Mouse (Mus musculus) cerebellum, adult 18-20 months (tissue): ENCODE data around the gene Acot7.

ENCODE experiments used
- DNase-seq, 2 experiments: peaks; one replicate each; pipeline ENCODE4 v3.0.0; 2021

Gene Acot7

DNA sequence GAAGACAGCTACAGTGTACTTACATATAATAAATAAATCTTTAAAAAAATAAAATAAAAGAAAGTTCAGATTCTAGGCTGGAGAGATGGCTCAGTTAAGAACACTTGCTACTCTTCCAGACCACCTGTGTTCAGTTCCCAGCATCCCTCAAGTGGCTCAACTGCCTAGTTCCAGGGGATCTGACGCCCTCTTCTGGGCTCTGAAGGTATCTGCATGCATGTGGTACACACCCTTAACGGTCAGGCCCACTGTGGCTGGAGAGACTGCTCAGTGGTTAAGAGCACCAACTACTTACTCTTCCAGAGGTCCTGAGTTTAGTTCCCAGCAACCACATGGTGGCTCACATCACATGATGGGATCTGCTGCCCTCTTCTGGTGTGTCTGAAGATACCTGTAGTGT lies 100.0 kb downstream of the Acot7 start:
- DNase-seq: no peak

DNA sequence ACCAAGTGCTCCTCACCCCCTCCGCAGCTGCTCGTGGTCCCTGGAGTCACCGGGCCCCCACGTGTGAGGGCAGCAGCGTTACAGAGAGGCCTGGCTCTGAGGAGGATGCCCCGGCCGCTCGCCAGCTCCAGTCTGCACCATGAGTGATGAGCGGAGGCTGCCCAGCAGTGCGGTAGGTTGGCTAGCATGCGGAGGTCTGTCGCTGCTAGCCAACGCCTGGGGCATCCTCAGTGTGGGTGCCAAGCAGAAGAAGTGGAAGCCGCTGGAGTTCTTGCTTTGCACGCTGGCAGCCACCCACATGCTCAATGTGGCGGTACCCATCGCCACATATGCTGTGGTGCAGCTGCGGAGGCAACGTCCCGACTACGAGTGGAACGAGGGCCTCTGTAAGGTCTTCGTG lies 101.1 kb downstream of the Acot7 start:
- DNase-seq: no peak

DNA sequence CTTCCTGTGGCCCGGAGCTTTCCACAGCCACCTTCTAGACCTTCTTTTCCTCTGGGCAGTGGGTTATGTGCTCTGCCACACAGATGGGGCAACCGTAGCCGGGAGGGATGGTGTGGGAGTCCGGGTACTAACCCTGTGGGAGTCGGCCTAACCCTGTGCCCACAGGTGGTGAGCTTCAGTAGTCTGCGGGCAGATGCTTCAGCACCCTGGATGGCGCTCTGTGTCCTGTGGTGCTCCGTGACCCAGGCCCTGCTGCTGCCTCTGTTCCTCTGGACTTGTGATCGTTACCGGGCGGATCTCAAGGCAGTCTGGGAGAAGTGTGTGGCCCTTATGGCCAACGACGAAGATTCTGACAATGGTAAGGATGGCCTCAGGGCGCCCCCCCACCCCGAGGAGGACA lies 103.7 kb downstream of the Acot7 start:
- DNase-seq: no peak

DNA sequence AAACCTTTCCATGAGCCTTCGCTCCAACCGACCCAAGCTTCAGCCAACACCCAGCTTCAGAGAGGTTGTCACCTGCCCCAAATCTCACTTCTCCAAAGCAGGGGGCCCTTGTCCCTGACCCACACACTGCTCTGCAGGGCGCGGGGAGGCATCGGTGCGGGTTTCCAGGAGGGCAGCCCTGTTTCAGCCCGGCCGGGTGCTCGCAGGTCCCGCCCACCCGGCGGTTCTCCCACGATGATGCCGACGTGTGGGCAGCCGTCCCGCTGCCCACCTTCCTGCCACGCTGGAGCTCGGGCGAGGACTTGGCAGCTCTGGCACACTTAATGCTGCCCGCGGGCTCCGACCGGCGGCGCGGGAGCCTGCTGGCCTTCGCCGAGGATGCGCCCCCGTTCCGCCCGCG lies 104.8 kb downstream of the Acot7 start:
- no peak for DNase-seq

DNA sequence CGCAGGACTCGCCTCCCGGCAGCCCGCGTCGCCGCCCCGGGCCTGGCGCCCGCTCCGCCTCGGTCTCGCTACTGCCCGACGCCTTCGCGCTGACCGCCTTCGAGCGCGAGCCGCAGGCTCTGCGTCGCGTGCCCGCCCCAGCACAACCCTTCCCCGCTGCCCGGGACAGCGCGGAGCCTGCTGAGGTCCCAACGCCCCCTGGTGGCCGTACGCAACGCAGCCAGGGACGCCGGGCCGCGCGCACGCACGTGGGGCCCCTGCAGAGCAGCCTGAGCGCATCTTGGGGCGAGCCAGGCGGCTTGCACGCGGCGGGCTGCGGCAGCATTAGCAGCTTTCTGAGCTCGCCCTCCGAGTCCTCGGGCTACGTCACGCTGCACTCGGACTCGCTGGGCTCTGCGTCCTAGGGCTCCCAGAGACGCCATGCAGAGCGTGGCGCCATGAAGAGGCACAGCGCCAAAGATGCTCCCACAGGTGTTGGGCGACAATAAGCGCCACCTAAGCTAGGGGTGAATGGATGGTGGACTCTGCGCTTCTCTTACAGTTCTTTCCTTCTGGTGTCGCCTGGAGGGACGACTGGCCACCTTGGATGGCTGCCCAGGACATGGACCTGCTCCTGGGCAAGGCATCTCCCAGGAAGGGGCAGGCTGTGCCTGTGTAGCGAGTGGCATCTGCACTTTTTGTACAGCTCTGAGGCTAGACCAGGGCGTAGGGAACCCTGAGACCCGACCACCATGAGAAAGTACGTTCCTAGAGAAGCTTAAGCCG lies 105.4 kb downstream of the Acot7 start:
- peak; percentile 81 to 90 for DNase-seq

DNA sequence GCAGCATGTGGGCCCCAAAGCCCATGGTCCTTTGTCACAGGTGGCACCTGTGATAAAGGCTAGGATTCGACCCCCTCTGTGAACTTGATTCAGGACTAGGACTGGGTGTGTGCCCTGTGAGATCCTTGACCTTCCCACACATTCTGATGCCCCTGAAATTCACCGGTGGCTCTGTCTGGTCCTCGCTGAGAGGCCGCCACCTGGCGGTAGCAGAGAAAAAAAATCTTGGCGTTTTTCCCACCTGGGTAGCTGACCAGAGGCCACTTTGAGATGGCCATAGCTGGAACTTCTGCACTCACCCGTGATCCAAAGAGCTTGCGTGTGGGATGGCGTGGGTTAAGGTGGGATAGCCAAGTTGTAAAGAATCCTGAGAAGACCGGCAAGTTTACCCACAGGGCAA lies 107.6 kb downstream of the Acot7 start:
- DNase-seq: peak; percentile 86 to 88

DNA sequence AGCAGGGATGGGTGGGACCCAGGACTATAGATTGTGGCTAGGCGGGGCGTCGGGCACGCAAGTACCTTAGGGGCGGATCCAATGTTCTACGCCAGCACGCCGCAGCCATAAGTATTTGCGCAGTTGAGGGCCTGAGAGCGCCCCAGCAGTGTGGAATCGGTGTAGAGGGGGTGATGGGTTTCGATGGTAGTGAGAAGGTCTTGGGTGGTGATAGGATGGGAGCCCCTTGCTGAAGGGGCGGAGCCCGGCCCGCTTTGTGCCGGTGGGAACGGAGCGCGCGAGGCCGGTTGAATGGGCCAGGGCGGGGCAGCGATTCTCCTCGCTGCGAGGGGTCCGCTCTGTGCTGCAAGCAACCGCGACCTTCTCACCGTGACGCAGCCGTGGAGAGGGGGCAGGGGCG lies 108.2 kb downstream of the Acot7 start:
- peak in 1 of 2 experiments; percentile 45 for DNase-seq

DNA sequence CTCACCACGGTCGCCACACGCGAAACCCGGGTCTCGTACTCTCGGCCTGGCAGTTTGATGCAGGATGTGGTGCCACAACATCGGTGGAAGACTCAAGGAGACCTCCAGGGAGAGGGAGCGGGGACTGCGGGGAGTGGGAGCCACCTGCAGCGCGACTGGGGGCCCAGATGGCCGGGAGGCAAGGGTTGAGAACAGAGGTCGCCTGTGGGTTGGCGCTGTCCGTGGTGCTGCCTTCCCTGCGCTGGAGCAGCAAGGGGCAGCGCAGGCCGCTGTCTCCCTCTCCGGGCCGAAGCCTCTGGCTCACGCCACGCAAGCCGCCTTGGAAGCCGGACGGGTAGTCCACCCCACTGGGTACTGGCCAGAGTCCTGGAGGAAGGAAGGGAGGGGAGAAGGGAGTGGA lies 109.0 kb downstream of the Acot7 start:
- DNase-seq: peak in 1 of 2 experiments; percentile 48

DNA sequence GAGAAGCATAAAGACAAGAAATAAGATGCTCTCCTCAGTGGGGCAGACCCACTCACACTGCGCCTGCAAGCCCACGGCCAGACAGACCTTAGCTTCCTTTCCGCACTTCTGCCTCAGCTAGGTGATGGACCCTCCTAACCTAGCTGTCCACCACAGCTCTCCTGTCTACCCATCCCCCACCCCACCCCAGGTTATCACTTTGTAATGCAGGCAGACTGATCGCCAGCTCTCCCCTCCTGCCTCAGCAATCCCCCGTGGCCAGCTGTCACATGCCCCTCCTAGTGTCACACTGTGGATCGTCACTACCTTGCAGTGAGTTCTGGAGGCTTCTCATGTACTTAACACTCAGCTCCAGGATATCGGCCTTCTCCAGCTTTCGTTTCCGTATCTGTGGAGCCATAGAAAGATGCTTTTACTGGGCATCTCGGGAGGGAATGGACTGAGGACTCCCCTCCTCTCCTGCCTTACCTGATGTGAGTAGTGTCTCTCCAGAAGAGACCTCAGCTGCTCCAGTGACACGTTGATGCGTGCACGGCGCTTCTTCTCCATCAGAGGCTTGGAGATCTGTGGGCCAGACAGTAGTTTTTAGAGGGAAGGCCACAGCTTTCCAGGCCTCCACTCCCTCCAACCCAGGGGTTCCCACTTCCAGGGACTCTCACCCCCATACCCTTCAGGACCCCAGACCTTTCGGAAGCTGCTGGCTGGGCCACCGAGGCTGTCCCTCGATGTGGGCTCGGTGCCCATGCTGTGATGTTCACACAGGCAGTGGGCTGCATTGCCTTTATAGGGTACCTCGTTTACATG lies 109.6 kb downstream of the Acot7 start:
- no peak for DNase-seq

DNA sequence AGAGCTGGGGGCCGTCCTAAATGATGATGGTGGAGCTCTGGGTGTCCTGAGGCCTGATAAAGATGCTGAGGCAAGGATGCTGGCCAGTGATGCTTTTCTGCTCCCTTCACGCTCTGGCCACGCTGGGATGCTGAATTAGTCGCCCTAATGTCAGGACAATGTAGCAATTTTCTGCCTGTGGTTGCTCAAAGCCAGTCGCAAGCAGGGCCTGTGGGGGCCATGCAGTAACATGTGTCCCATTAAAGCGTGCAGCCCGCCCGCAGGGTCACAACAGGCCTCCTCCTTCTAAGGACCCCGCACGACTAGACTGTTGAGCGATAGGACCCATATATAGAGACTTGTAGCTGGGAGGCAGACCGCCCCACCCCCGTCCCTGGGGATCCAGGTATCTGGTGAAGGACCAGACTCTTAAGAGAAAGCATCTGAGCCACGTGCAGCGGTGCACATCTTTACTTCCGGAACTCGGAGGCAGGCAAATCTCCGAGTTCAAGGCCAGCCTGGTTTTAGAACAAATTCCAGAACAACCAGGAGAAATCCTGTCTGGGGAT lies 110.5 kb downstream of the Acot7 start:
- DNase-seq: no peak

DNA sequence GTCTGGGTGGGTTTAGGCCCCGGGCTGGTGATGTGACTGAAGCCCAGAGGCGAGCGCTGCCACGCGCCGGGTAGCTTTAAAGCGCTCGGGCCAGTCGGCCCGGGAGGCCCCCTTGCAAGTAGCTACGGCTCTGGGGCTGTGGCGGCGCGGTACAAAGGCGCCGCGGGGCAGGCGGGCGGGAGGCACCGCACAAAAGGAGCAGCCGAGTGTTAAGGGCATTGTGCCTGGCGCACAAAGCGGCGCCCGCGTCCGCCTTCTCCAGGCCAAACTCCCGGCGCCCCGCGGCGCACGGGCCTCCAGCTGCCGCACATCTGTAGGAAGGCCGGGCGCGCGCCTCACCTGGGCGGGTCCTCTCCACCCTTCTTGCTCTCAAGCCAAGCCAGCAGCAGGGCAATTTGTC lies 112.5 kb downstream of the Acot7 start:
- peak in 1 of 2 experiments; percentile 17 for DNase-seq

DNA sequence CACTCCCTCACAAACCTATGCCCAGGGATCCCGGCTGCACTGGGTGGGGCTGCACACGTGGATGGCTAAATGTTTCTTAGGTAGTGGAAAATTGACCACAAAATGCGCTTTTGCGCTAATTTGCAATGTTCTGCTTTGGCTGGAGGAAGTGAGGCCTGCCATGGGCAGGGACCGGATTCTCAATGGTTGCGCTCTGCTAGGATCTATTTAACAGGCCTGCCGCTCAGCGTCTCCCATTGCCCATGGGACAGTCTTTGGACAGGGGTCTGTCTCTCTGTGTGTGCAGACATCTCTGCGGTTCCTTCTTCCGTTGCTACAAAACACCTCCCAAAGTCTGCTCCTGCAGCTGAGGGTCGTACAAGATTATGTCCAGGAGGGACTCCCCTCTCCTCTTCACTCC lies 113.1 kb downstream of the Acot7 start:
- no peak for DNase-seq

DNA sequence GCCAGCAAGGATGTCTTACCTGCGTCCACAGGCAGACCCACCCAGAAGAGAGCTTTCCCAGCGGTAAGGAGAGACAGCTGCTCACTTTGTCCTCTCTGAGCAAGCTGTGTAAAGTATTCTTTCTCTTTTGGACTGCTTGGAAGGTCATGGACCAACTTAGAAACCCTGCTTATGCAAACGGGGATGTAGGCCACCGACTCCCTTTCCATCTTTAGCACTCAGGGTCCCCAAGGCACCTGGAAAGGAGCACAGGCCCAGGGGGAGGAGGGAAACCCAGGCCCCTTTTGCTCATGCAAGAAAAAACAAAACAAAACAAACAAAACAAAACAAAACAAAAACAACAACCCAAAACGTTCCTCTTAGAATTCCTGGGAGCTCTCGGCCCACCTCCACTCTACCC lies 113.6 kb downstream of the Acot7 start, which contains the start of gene Hes3:
Gene Hes3, minus strand, starts transcription at position 101 of the 400 bp plus-strand sequence.
- DNase-seq: no peak

DNA sequence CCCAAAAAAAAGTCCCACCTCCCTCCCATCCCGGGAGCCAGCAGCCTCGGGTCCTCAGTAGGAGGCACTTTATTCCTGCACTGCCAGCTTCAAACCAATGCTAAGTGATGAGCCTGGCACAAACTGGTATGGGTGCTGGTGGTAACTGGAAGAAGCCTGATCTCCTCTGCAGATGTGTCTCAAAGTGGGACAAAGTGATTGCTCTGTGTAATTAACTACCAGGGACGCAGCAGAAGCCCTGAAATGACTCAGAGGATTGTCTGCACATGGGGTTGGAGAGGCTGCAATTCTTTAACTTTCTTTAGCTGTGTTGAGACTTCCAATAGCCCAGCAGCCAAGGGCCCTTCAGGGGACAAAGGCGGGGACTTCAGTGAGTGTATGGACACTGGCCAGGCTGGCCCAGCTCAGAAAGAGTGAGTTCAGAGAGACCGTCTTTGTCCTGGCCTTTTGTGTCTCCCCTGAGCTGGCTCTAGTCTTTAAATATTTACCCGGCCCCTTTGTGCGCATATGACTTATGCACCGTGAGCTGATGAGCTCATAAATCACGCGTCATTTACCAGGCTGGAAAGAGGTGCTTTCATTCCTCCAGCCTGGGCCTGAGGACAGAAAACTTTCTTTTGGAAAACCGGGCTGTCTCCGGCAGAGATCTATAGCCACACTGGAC lies 114.3 kb downstream of the Acot7 start:
- no peak for DNase-seq

DNA sequence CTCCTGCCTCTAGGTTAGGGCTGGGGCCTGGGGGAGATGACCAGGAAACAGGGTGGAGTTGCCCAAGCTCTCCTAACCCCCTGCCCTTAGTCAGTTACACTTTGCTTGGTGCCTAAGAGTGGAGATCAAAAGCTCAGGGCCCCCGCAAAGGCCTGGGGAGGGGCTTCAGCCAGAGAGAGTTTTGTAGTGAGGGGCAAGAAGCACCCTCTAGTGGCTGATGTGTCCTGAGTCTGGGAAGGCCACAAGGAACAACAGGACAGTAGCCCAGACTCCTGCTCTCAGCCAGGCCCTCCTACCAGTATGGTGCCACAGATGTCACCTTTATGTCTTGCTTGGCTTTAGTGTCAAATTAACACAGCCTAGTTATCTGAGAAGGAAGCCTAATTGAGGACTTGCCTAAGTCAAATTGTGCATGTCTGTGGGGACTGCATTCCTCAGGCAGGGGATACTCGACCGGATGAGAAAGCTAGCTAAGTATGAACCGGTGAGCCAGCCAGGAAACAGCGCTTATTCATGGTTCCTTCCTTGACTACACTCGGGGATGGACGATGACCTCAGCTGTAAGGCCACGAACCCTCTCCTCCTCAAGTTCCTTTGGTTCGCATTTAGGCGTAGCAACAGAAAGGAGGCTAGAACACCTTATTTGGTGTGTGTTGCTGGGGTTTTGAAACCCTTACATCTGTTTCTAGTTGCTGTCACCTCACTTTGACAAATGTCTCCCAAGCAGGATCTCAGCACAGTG lies 116.4 kb downstream of the Acot7 start:
- DNase-seq: no peak

DNA sequence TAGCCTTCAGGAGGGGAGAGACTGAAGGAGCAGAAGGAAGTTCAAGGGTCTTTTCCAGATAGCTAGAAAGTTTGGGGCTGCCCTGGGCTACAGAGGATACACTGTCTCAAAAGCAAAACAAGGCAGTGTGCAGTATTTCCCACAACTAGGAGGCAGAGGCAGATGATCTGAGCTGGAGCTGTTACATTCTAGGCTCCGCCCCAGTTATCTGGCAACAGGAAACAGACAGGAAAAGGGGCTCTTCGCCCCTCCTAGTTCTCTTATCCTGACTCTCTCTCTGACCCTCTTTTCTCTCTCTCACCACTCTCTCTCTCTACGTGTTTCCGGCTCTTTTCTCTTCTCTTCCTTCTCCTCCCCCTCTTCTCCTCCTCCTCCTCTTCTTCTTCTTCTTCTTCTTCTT lies 118.0 kb downstream of the Acot7 start:
- no peak for DNase-seq

DNA sequence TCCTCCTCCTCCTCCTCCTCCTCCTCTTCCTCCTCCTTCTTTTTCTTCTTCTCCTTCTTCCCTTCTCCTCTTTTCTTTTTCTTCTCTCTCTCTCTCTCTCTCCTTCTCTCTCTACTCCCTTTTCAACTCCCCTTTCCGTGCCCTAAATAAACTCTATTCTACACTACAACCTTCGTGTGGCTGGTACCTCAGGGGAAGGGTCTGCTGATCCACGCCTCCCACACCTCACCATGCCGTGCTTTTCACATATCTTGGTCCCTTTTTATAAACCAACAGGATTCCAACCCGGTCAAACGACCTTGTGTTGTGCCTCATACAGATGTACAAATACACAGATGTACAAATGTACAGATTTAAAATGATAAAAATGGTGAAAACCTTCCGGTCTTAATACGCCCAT lies 118.4 kb downstream of the Acot7 start:
- no peak for DNase-seq

DNA sequence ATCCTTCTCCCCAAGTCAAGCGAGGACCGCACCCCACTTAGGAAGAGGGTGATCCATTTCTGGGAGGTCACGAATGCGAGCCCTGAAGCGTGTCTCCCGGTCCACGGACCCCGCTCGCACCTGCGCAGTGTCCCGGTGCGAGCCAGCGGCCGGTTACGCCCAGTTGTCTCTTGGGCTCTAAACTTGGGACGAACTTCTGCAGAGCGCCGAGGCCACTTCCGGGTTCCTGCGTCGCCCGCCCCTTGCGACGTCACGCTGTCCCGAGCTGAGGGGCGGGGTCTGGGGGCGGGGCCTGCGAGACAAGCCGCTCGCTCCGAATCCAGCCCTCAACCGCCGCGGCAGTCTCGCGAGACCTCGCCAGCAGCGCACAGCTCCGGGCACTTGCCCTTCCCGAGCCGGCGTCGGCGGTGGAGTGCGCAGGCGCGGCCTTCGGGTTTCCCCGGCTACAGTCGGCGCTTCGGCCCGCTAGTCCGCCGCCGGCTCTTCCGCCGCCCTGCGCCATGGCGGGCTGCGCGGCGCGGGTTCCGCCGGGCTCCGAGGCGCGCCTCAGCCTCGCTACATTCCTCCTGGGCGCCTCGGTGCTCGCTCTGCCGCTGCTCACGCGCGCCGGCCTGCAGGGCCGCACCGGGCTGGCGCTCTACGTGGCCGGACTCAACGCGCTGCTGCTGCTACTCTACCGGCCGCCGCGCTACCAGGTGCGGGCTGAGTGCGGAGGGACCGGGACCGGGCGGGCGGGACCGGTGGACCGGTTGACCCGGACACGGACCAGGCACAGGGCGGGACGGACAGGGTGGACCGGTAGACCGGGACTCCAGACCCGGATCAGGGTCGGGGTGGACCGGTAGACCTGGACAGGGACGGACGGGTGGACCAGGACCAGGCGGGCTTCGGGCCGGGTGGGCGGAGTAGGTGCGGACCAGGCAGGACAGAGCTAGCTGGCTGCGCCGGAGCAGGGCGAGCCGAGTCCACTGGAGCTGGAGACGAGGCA lies 119.2 kb downstream of the Acot7 start, which contains the start of gene Icmt:
Gene Icmt, plus strand, starts transcription at position 354 of the 988 bp plus-strand sequence.
- DNase-seq: peak; percentile 99 to 100

DNA sequence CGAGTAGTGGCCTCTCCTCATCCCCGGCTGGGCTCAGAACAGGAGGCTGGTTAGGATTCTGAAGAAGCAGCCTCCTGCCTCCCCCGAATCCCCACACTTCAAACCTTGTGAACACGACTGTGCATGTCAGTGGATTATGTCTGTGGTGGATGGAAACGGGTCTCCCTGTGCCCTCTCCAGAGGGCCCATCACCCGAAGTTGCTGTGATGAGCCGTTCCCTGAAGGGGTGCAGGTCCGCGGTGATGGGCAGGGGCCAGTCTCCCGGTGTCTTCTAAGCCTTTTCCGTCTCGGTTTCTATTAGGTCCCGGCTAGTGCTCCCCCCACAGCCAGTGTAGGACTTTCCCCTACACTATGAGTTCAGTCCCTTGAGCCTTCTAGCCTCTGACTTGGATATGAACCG lies 120.9 kb downstream of the Acot7 start:
- DNase-seq: no peak

DNA sequence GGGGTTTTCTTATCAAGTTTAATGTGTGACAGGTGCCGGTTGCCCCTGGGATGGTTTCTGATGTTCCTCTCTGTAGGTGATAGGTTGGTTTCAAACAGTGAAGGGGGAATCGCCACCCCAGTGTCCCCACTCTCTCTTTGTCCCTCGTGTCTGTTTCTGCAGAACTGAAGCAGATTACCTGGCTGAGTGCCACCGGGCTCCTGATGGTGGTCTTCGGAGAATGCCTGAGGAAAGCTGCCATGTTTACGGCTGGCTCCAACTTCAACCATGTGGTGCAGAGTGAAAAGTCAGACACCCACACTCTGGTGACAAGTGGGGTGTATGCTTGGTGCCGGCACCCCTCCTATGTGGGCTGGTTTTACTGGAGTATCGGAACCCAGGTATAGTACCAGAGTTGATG lies 122.4 kb downstream of the Acot7 start:
- peak in 1 of 2 experiments; percentile 21 for DNase-seq

DNA sequence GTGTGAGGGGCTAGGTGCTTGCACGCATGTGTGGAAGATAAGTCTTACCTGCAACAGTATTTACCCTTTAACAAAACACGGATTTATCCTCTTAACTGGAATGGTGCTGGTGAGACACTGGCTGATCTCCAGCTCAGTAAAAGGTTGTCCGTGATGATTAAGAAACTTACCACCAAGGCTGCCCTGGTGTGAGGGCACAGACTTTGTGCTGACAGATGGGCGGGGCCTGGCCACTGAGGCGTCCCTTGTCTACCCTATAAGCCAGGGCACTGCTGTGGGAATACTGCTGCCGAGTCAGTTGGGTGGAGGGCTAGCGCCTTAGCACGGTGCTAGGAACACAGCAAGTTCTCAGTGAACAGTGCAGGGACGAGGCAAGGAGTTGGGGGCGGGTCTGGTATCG lies 124.1 kb downstream of the Acot7 start:
- DNase-seq: no peak
